Mouse (Mus musculus) gonadal fat pad, adult 2 months (tissue): ENCODE measurements around the gene Scrn3. TPM values are rescaled to one million over a fixed set of nuclear protein-coding genes. Genes with fewer than 3 reads are reported as not detected.

Experiments
- DNase-seq: peaks from one replicate; pipeline ENCODE4 v3.0.0-alpha.2; 2012; ENCODE audit warnings: low read depth
- polyA plus RNA-seq: library from polyadenylated mRNA; depleted of rRNA; stranded (reverse); fragments of >200 nt; gene quantifications from 2 replicates; pipeline ENCODE4 v1.2.3, GENCODE M21; 2012

Gene Scrn3
- polyA plus RNA-seq, 1 experiment = 12.3 TPM

- no peak for DNase-seq
These were observed 38.1 kb upstream of the Scrn3 start for GRCm38 (mm10) chr2:73274119-73274920.

GRCm38 (mm10) chr2:73275261-73276040, 37.0 kb upstream of the Scrn3 start:
- no peak for DNase-seq

GRCm38 (mm10) chr2:73276141-73276571, 36.2 kb upstream of the Scrn3 start:
- no peak for DNase-seq

- no peak for DNase-seq
These were observed 35.2 kb upstream of the Scrn3 start for GRCm38 (mm10) chr2:73277021-73277708.

- no peak for DNase-seq
These were observed 34.7 kb upstream of the Scrn3 start for GRCm38 (mm10) chr2:73277709-73278075.

GRCm38 (mm10) chr2:73278131-73278854, 34.1 kb upstream of the Scrn3 start:
- DNase-seq = no peak

- no peak for DNase-seq
These were observed 33.5 kb upstream of the Scrn3 start for GRCm38 (mm10) chr2:73278869-73279268.

GRCm38 (mm10) chr2:73279271-73280038, 32.9 kb upstream of the Scrn3 start:
- no peak for DNase-seq

GRCm38 (mm10) chr2:73280356-73281047, 31.9 kb upstream of the Scrn3 start:
- no peak for DNase-seq

GRCm38 (mm10) chr2:73281048-73281661, 31.2 kb upstream of the Scrn3 start:
- DNase-seq = no peak

- no peak for DNase-seq
These were observed 30.7 kb upstream of the Scrn3 start for GRCm38 (mm10) chr2:73281707-73282106.

- DNase-seq = no peak
These were observed 26.8 kb upstream of the Scrn3 start for GRCm38 (mm10) chr2:73285630-73286029.

- DNase-seq = no peak
These were observed 21.3 kb upstream of the Scrn3 start for GRCm38 (mm10) chr2:73291130-73291529.

- DNase-seq = no peak
These were observed 17.4 kb upstream of the Scrn3 start for GRCm38 (mm10) chr2:73295023-73295422.

- no peak for DNase-seq
These were observed 14.2 kb upstream of the Scrn3 start for GRCm38 (mm10) chr2:73298154-73298553.

- DNase-seq = no peak
These were observed 13.6 kb upstream of the Scrn3 start for GRCm38 (mm10) chr2:73298841-73299240.

GRCm38 (mm10) chr2:73301979-73302378, 10.4 kb upstream of the Scrn3 start:
- DNase-seq = no peak

GRCm38 (mm10) chr2:73302722-73303121, 9.7 kb upstream of the Scrn3 start:
- DNase-seq = no peak

- no peak for DNase-seq
These were observed 7.9 kb upstream of the Scrn3 start for GRCm38 (mm10) chr2:73304506-73304905.

- no peak for DNase-seq
These were observed 6.4 kb upstream of the Scrn3 start for GRCm38 (mm10) chr2:73306006-73306405.
